Mouse (Mus musculus): ENCODE results near the gene Tcf7l2. TPM values are rescaled to one million over a fixed set of nuclear protein-coding genes. Genes with fewer than 3 reads are reported as not detected.
A peak's percentile ranks its signal among the peaks of the same experiment; 100 is the strongest.

Gene Tcf7l2
- polyA plus RNA-seq, 1 experiment: 18.2 TPM

- H3K4me1 ChIP-seq (ENCODE audit: control insufficient read depth, insufficient read depth, low read length): peaks cover 7% of the 10 kb centered on the region
- H3K36me3 ChIP-seq (ENCODE audit: control insufficient read depth, insufficient read depth, low read length): no peaks in the 10 kb centered on the region
- DNase-seq: no peak
- H3K4me3 ChIP-seq (ENCODE audit: insufficient read depth, low read depth, low read length): no peak overlapping the region
- TF ChIP-seq POLR2A (IDR thresholded peaks at IDR 0.05; ENCODE audit: low read depth, low read length) (no peak), CTCF (conservative IDR thresholded peaks at IDR 0.05; ENCODE audit: insufficient read depth, insufficient read length, low read depth, low read length) (no peak)
- no peak overlapping the region for H3K27ac ChIP-seq (ENCODE audit: insufficient read depth, low read depth, low read length)
- no peaks in the 10 kb centered on the region for H3K27me3 ChIP-seq (replicated peaks; ENCODE audit: control insufficient read depth, insufficient read depth, low read length)
- 98% methylated on average over 4 of the region's 4 CpGs for WGBS
Observed at GRCm38 (mm10) chr19:55833807-55834385, 92.3 kb downstream of the Tcf7l2 start.

- 93% methylated on average over 5 of the region's 5 CpGs for WGBS
- no peak for TF ChIP-seq POLR2A (IDR thresholded peaks at IDR 0.05; ENCODE audit: low read depth, low read length)
- no peak for TF ChIP-seq CTCF (conservative IDR thresholded peaks at IDR 0.05; ENCODE audit: insufficient read depth, insufficient read length, low read depth, low read length)
Observed at GRCm38 (mm10) chr19:55836930-55837687, 95.5 kb downstream of the Tcf7l2 start.

DNA sequence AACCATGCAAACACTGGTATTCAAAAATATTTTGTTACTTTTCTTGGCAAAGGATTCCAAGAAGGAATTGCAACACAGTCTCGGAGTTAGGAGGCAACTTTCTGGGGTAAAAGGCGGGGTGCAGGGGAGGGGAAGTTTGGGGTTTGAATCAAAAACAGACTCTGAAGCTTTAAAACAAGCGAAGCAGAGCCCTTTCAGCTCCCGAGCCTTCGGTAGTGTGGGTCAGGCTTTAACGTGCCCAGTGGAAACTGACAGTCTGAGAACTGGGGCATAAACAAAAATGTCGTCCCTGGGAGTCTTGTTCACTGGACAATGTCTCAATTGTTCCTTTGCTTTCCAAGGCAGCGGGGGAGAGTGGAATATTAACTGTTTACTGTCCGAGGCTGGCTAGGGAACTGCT lies 96.3 kb downstream of the Tcf7l2 start:
- Histone ChIP-seq H3K36me3 (ENCODE audit: control insufficient read depth, insufficient read depth, low read length) (no peaks in the 10 kb centered on the region), H3K27ac (ENCODE audit: insufficient read depth, low read depth, low read length) (no peak overlapping the region), H3K4me1 (ENCODE audit: control insufficient read depth, insufficient read depth, low read length) (peaks cover 16% of the 10 kb centered on the region), H3K27me3 (replicated peaks; ENCODE audit: control insufficient read depth, insufficient read depth, low read length) (no peaks in the 10 kb centered on the region), H3K4me3 (ENCODE audit: insufficient read depth, low read depth, low read length) (no peak overlapping the region)
- 37% methylated on average over 9 of the region's 9 CpGs for WGBS
- no peak for TF ChIP-seq CTCF (conservative IDR thresholded peaks at IDR 0.05; ENCODE audit: insufficient read depth, insufficient read length, low read depth, low read length)
- TF ChIP-seq POLR2A (IDR thresholded peaks at IDR 0.05; ENCODE audit: low read depth, low read length): no peak
- DNase-seq: peak; percentile 24

More at GRCm38 (mm10) chr19:55836930-55837687, 95.5 kb downstream of the Tcf7l2 start:
- Histone ChIP-seq H3K27ac (ENCODE audit: insufficient read depth, low read depth, low read length) (no peak overlapping the region), H3K36me3 (ENCODE audit: control insufficient read depth, insufficient read depth, low read length) (no peaks in the 10 kb centered on the region), H3K27me3 (replicated peaks; ENCODE audit: control insufficient read depth, insufficient read depth, low read length) (no peaks in the 10 kb centered on the region), H3K4me1 (ENCODE audit: control insufficient read depth, insufficient read depth, low read length) (peaks cover 16% of the 10 kb centered on the region), H3K4me3 (ENCODE audit: insufficient read depth, low read depth, low read length) (no peak overlapping the region)
- no peak for DNase-seq

DNA sequence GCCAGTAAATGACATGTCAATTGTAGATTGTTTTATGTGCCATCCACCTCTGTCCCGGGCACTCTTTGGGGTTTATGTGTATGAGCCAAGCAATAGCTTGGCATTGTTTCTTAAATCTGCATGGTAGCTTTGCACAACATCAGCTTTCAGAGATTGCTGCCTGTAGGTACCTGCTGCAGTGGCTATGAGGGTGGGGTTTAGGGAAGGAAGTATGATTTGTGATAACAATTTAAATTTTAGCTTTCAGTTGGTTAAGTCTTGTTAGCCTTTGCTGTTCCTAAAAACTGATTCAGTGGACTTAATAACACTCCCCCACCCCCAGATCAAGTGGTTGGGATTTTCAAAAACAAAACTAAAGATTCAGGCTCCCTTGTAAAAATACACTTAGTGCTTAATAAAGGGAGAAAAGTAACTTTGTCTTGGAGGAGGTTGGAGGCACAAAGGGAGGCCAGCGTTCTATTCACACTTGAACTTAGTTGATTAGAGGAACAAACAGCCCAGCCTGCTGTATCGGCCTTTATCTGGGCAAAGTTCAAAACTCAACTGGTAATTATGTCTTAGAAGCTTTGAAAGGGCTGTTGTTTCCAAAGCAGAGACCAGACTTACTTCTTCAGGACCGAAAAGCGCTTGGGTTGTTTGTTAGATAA lies 96.9 kb downstream of the Tcf7l2 start:
- DNase-seq: peak; percentile 50
- TF ChIP-seq CTCF (conservative IDR thresholded peaks at IDR 0.05; ENCODE audit: insufficient read depth, insufficient read length, low read depth, low read length): no peak
- no peak for TF ChIP-seq POLR2A (IDR thresholded peaks at IDR 0.05; ENCODE audit: low read depth, low read length)
- 37% methylated on average over 5 of the region's 5 CpGs for WGBS
- Histone ChIP-seq H3K36me3 (ENCODE audit: control insufficient read depth, insufficient read depth, low read length) (no peaks in the 10 kb centered on the region), H3K4me3 (ENCODE audit: insufficient read depth, low read depth, low read length) (no peak overlapping the region), H3K27ac (ENCODE audit: insufficient read depth, low read depth, low read length) (peak overlapping the region; percentile 20), H3K4me1 (ENCODE audit: control insufficient read depth, insufficient read depth, low read length) (peaks cover 16% of the 10 kb centered on the region), H3K27me3 (replicated peaks; ENCODE audit: control insufficient read depth, insufficient read depth, low read length) (no peaks in the 10 kb centered on the region)

DNA sequence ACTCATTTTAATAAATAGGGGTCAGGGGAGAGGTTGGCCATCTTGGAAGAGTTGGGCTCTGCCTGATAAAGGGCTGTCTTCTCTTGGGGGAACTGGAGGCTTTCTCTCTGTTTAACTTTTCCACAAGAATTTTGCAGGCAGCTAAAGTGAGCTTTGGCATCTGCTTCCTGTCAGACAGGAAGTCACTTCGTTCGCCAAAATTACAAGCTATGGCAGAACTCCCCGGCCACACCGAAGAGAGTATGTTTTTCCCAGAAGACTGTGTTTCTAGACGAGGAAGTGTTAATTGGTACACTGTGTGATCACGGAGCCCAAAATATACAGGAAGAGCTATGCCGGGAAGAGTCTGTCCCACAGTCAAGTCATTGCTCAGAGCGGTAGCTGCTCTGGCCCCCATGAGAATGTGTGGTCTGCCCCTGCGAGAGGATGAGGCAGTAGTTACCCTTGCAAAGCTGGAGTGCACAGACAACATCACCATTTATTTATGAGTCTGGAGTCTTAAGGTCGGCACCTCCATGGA lies 97.5 kb downstream of the Tcf7l2 start:
- peak overlapping the region; percentile 20 for H3K27ac ChIP-seq (ENCODE audit: insufficient read depth, low read depth, low read length)
- DNase-seq: peak; percentile 51
- H3K27me3 ChIP-seq (replicated peaks; ENCODE audit: control insufficient read depth, insufficient read depth, low read length): no peaks in the 10 kb centered on the region
- H3K4me1 ChIP-seq (ENCODE audit: control insufficient read depth, insufficient read depth, low read length): peaks cover 16% of the 10 kb centered on the region
- no peak overlapping the region for H3K4me3 ChIP-seq (ENCODE audit: insufficient read depth, low read depth, low read length)
- H3K36me3 ChIP-seq (ENCODE audit: control insufficient read depth, insufficient read depth, low read length): no peaks in the 10 kb centered on the region
- 59% methylated on average over 10 of the region's 10 CpGs for WGBS
- TF ChIP-seq POLR2A (IDR thresholded peaks at IDR 0.05; ENCODE audit: low read depth, low read length) (no peak), CTCF (conservative IDR thresholded peaks at IDR 0.05; ENCODE audit: insufficient read depth, insufficient read length, low read depth, low read length) (no peak)

DNA sequence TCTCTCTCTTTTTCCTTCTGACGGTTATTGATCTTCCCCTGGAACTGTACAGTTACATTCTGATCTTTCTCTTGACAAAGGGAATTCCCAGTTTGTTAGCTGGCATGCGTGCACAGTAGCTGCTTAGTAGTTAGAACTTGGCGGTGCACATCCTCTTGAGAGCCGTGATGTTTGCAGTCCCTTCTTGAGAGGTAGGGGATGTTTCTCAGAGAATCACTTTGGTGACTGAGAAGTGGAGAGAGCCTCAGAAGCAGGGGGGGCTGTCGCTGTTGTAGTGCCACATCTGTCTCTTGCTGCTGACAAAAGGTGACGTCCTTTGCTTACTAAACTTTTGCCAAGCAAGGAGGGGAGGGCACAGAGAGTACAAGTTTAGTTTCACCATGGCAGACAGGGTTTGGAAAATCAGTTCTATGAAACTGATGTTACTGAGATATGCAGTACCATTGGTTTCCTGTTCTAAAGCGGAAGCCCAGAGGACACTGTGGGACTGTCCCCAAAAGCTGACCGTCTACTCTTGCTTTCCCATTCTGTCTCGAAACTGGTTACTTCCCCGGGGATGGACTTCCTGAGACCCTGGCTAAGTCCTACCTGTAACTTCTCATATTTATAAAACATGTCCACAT lies 99.0 kb downstream of the Tcf7l2 start:
- Histone ChIP-seq H3K27ac (ENCODE audit: insufficient read depth, low read depth, low read length) (no peak overlapping the region), H3K4me1 (ENCODE audit: control insufficient read depth, insufficient read depth, low read length) (peaks cover 19% of the 10 kb centered on the region), H3K27me3 (replicated peaks; ENCODE audit: control insufficient read depth, insufficient read depth, low read length) (no peaks in the 10 kb centered on the region), H3K36me3 (ENCODE audit: control insufficient read depth, insufficient read depth, low read length) (no peaks in the 10 kb centered on the region), H3K4me3 (ENCODE audit: insufficient read depth, low read depth, low read length) (no peak overlapping the region)
- DNase-seq: no peak
- TF ChIP-seq POLR2A (IDR thresholded peaks at IDR 0.05; ENCODE audit: low read depth, low read length) (no peak), CTCF (conservative IDR thresholded peaks at IDR 0.05; ENCODE audit: insufficient read depth, insufficient read length, low read depth, low read length) (no peak)
- WGBS: 79% methylated on average over 10 of the region's 10 CpGs

Measured in kidney, adult 2 months (tissue).